Mouse (Mus musculus): Measurements from ENCODE around the gene Gprin1. TPM values are rescaled to one million over a fixed set of nuclear protein-coding genes. Genes with fewer than 3 reads are reported as not detected.

Gprin1 gene
- total RNA-seq, 2 experiments from 2014 or later, result not detected

DNA sequence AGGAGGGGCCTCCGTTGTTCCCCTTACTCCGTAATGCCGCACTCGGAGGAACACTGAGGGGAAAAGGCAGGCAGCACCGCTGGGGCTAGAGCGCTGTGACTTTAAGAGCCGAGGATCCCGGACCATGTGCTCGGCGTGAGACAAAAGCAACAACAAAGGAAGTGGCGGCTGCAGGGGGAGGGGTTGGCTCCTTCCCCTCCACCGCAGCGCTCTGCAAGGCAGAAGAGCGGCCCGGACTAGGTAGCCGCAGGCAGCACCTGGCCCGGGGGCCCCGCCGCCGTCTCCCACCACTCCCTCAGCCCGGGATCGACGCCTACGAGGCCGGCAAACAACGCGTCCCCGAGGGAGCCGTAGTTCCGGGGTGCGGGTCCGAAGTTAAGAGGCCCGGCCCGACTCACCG, 62.6 kb downstream of the Gprin1 start:
- ATAC-seq (replicated peaks; ENCODE audit: poor library complexity, severe bottlenecking), result peak; percentile 57

Other genes with a start within 250 kb of the Gprin1 start
- 10.6 and 16.1 TPM in 2 replicates for gene Simc1, start 246.1 kb downstream of the Gprin1 start, total RNA-seq (2014; fragmentation: Nextera tagmentation)
- 6.3 and 7.5 TPM in 2 replicates for gene Simc1, start 246.1 kb downstream of the Gprin1 start, total RNA-seq (2017)
- 58.0 and 65.9 TPM in 2 replicates for gene 4833439L19Rik, start 184.4 kb downstream of the Gprin1 start, total RNA-seq (2014; fragmentation: Nextera tagmentation)
- 27.7 and 30.9 TPM in 2 replicates for gene 4833439L19Rik, start 184.4 kb downstream of the Gprin1 start, total RNA-seq (2017)
- gene Arl10, start 174.9 kb downstream of the Gprin1 start, total RNA-seq (2014; fragmentation: Nextera tagmentation), result 17.4 and 24.0 TPM in 2 replicates
- 12.1 and 15.0 TPM in 2 replicates for gene Arl10, start 174.9 kb downstream of the Gprin1 start, total RNA-seq (2017)
- gene Nop16, start 159.8 kb downstream of the Gprin1 start, total RNA-seq (2014; fragmentation: Nextera tagmentation), result 90.9 and 122 TPM in 2 replicates
- 101 and 118 TPM in 2 replicates for gene Nop16, start 159.8 kb downstream of the Gprin1 start, total RNA-seq (2017)
- 111 and 118 TPM in 2 replicates for gene Higd2a, start 159.7 kb downstream of the Gprin1 start, total RNA-seq (2014; fragmentation: Nextera tagmentation)
- gene Higd2a, start 159.7 kb downstream of the Gprin1 start, total RNA-seq (2017), result 36.5 and 67.4 TPM in 2 replicates
- 4.5 and 6.6 TPM in 2 replicates for gene Cltb, start 138.5 kb downstream of the Gprin1 start, total RNA-seq (2014; fragmentation: Nextera tagmentation)
- gene Cltb, start 138.5 kb downstream of the Gprin1 start, total RNA-seq (2017), result 7.8 and 12.3 TPM in 2 replicates
- 30.4 and 43.7 TPM in 2 replicates for gene Faf2, start 128.1 kb downstream of the Gprin1 start, total RNA-seq (2014; fragmentation: Nextera tagmentation)
- gene Faf2, start 128.1 kb downstream of the Gprin1 start, total RNA-seq (2017), result 40.0 and 47.6 TPM in 2 replicates
- 64.2 and 82.0 TPM in 2 replicates for gene Rnf44, start 56.0 kb downstream of the Gprin1 start, total RNA-seq (2014; fragmentation: Nextera tagmentation)
- gene Rnf44, start 56.0 kb downstream of the Gprin1 start, total RNA-seq (2017), result 12.2 and 12.3 TPM in 2 replicates
- gene Cdhr2, start 48.4 kb downstream of the Gprin1 start, total RNA-seq (2014; fragmentation: Nextera tagmentation), result not detected in 2 replicates
- gene Cdhr2, start 48.4 kb downstream of the Gprin1 start, total RNA-seq (2017), result not detected in 2 replicates
- gene Sncb, start 16.7 kb upstream of the Gprin1 start, total RNA-seq (2014; fragmentation: Nextera tagmentation), result not detected in 2 replicates
- not detected in 2 replicates for gene Sncb, start 16.7 kb upstream of the Gprin1 start, total RNA-seq (2017)
- gene Eif4e1b, start 34.1 kb upstream of the Gprin1 start, total RNA-seq (2014; fragmentation: Nextera tagmentation), result not detected in 2 replicates
- gene Eif4e1b, start 34.1 kb upstream of the Gprin1 start, total RNA-seq (2017), result not detected in 2 replicates
- 1.4 and 5.6 TPM in 2 replicates for gene Tspan17, start 39.5 kb upstream of the Gprin1 start, total RNA-seq (2014; fragmentation: Nextera tagmentation)
- 0.31 TPM in 1 of 2 replicates, not detected in the other for gene Tspan17, start 39.5 kb upstream of the Gprin1 start, total RNA-seq (2017)
- not detected in 2 replicates for gene Unc5a, start 199.5 kb upstream of the Gprin1 start, total RNA-seq (2014; fragmentation: Nextera tagmentation)
- gene Unc5a, start 199.5 kb upstream of the Gprin1 start, total RNA-seq (2017), result 0.30 TPM in 1 of 2 replicates, not detected in the other

Measured in granulocyte monocyte progenitor cell, adult 5-6 weeks (primary cell).